Mouse (Mus musculus) heart, embryonic 15.5 days (tissue): Measurements from ENCODE around the gene Dnaic1. TPM values are rescaled to one million over a fixed set of nuclear protein-coding genes. Genes with fewer than 3 reads are reported as not detected.
A peak's percentile ranks its signal among the peaks of the same experiment; 100 is the strongest.
"Not testable (repeated sequence)": the region's sequence is repeated elsewhere in the genome, so short reads cannot be mapped to it uniquely, and the experiment has no call there.

Experiments
- ATAC-seq: fragments of 200-750 bp; cut with Nextera tagmentation; replicated peaks from 2 replicates; pipeline ENCODE4 v1.8.0; 2017; ENCODE audit warnings: low read depth, moderate TSS enrichment; ENCODE audit not compliant: insufficient number of reproducible peaks, insufficient read depth, low FRiP score
- H3K27ac ChIP-seq: fragments of 300-500 bp; sonication (generic); 2 replicates; pipeline ENCODE4 v1.5.1; 2015; ENCODE audit warnings: mild to moderate bottlenecking, inconsistent platforms
- H3K27me3 ChIP-seq: fragments of 300-500 bp; sonication (generic); 2 replicates; pipeline ENCODE4 v1.6.1; 2015; ENCODE audit warnings: inconsistent platforms
- H3K36me3 ChIP-seq: fragments of 300-500 bp; sonication (generic); 2 replicates; pipeline ENCODE4 v1.6.1; 2015; ENCODE audit warnings: mild to moderate bottlenecking, inconsistent platforms
- H3K4me1 ChIP-seq: fragments of 300-500 bp; sonication (generic); replicated peaks from 2 replicates; pipeline ENCODE4 v1.6.1; 2015; ENCODE audit warnings: inconsistent platforms
- H3K4me2 ChIP-seq: fragments of 300-500 bp; sonication (generic); 2 replicates; pipeline ENCODE4 v1.6.1; 2015; ENCODE audit warnings: inconsistent platforms, mild to moderate bottlenecking, moderate library complexity
- H3K4me3 ChIP-seq: fragments of 300-500 bp; sonication (generic); 2 replicates; pipeline ENCODE4 v1.5.1; 2015; ENCODE audit warnings: mild to moderate bottlenecking, inconsistent platforms
- H3K9ac ChIP-seq: fragments of 300-500 bp; sonication (generic); 2 replicates; pipeline ENCODE4 v1.6.1; 2015; ENCODE audit warnings: mild to moderate bottlenecking, inconsistent platforms
- H3K9me3 ChIP-seq: fragments of 300-500 bp; sonication (generic); replicated peaks from 2 replicates; pipeline ENCODE4 v1.6.1; 2016; ENCODE audit warnings: inconsistent platforms
- WGBS: fragments of 180-500 bp; shearing (Covaris S2); methylation state at CpG from one replicate; pipeline ENCODE4 v1.1.7; 2015; ENCODE audit warnings: mixed read lengths; 5-methylcytosine and 5-hydroxymethylcytosine counted together
- polyA plus RNA-seq: library from polyadenylated mRNA; unstranded; fragments of >200 nt; fragmentation: Nextera tagmentation; extraction: Ambion mirVana; gene quantifications from 2 replicates; pipeline ENCODE4 v1.2.1, GENCODE M21; 2015

The Dnaic1 gene
- polyA plus RNA-seq, 1 experiment from 2014 or later: 1.5 TPM

DNA sequence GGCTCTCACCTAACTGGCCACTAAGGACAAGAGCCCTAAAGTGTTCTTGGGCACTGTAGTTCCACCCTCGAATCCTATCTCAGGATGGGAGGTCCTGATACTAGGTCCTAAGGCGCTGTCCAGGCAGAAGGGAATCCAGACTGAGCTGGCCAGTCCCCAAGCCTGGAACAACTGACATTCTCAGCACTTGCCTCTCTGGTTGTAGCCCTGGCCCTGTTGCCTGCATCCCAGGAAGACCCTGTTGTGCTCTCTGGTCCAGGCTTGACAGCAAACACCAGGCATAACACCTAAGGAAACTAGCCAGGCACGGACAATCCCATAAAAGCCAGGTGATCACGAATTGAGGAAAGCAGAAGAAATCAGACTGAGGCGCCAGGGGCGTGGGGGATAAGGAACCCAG lies 113.2 kb downstream of the Dnaic1 start:
- no peaks in the 10 kb centered on the region for H3K36me3 ChIP-seq
- H3K4me2 ChIP-seq: no peak overlapping the region
- 22% methylated on average over 6 of the region's 6 CpGs for WGBS
- no peak overlapping the region for H3K4me3 ChIP-seq
- H3K4me1 ChIP-seq: peaks cover 37% of the 10 kb centered on the region
- no peak overlapping the region for H3K9ac ChIP-seq
- H3K27ac ChIP-seq: no peak overlapping the region
- no peaks in the 10 kb centered on the region for H3K9me3 ChIP-seq
- H3K27me3 ChIP-seq: peaks cover 19% of the 10 kb centered on the region; the same call in 1 of the 2 replicates
- ATAC-seq: no peak

DNA sequence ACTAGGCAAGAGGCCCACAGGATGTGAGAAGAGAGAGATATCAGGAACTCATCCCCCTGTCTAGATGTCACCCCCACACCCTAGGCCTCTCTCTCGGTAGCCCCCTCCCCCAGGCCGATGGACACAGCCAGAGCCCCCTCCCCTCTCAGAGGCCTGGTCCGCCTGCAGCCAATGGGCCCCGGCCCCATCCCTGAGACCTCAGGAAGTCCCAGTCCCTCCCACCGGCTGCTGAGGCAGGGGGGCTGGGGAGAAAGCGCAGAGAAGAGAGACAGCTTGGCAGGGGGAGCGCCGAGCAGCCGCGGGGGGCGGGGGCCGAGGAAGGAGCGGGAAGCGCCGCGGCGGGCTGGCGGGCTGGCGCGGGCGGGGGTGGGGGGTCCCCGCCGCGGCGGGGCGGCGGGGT lies 113.7 kb downstream of the Dnaic1 start:
- not testable (repeated sequence) for H3K9me3 ChIP-seq, H3K27ac ChIP-seq, H3K36me3 ChIP-seq, H3K9ac ChIP-seq
- Histone ChIP-seq H3K4me1 (peaks cover 32% of the 10 kb centered on the region), H3K4me2 (peak overlapping the region; percentile 57), H3K27me3 (peaks cover 16% of the 10 kb centered on the region; the same call in 1 of the 2 replicates), H3K4me3 (peak overlapping the region; percentile 32; the same call in 1 of the 2 replicates)
- 3% methylated on average over 4 of the region's 27 CpGs for WGBS
- peak; percentile 55 for ATAC-seq

DNA sequence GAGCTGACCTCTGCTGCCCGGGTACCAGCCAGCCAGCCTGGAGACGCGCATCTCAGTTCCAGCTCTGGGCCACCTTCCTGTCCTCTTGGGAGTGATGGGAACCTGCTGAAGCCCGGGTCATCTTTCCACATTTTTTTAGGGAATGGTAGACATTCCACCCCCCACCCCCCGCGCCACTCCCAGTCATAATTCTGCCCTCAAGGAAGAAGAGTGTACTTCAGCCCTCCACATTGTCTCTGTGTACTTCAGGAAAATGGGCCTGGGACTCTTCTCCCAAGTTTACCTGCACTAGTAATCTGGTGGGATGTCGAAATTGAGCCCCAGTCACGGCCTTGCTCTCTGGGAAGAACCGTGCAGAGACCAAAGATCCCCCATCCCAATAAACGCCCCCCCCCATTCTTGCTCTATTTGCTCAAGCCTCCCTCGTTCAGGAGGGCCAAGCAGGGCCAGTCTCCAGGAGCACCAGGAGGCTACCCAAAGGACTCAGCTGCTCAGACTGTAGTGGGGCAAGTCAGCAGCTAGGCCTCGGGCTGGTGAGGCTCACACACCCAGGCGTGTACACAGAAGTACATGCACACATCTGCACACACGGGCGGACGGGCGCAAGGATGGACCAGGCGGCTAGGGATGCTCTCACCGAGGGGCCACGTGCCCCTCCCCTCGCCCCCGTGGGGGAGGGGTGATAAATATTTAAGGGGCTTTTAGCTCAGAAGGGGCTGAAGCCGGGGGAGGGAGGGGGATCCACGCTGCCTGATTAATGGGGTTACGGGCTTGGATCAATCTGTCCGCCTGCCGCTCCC lies 114.8 kb downstream of the Dnaic1 start:
- WGBS: 5% methylated on average over 23 of the region's 27 CpGs
- H3K4me1 ChIP-seq: peaks cover 21% of the 10 kb centered on the region
- not testable (repeated sequence) for H3K9me3 ChIP-seq, H3K9ac ChIP-seq, ATAC-seq, H3K36me3 ChIP-seq, H3K27ac ChIP-seq
- H3K4me3 ChIP-seq: peak overlapping the region; percentile 26
- peaks cover 16% of the 10 kb centered on the region; the same call in 1 of the 2 replicates for H3K27me3 ChIP-seq
- H3K4me2 ChIP-seq: peak overlapping the region; percentile 45

DNA sequence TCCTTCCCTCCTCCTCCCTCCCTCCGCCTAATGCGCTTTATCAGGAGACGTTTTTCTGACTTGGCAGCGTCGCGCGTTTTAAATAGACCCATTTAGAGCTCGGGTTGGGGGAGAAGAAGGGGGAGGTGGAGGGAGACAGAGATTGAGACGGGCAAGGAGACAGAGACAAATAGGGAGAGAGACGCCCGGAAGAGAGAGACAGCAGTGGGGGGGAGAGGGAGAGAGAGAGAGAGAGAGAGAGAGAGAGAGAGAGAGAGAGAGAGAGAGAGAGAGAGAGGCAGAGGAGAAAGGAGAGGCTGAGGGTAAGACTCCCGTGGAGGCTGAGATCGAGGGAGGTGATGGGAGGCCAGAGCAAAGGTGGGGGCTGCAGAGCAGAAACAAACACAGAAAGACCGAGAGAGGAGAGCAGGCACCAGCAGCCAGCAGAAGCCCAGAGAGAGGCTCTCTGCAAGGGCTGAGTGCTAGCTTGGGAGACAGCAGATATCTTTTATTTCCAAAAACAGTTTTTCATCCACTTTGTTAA lies 115.4 kb downstream of the Dnaic1 start:
- peak overlapping the region; percentile 45; the same call in 1 of the 2 replicates for H3K4me2 ChIP-seq
- WGBS: 1% methylated on average over 14 of the region's 14 CpGs
- ATAC-seq: not testable (repeated sequence)

DNA sequence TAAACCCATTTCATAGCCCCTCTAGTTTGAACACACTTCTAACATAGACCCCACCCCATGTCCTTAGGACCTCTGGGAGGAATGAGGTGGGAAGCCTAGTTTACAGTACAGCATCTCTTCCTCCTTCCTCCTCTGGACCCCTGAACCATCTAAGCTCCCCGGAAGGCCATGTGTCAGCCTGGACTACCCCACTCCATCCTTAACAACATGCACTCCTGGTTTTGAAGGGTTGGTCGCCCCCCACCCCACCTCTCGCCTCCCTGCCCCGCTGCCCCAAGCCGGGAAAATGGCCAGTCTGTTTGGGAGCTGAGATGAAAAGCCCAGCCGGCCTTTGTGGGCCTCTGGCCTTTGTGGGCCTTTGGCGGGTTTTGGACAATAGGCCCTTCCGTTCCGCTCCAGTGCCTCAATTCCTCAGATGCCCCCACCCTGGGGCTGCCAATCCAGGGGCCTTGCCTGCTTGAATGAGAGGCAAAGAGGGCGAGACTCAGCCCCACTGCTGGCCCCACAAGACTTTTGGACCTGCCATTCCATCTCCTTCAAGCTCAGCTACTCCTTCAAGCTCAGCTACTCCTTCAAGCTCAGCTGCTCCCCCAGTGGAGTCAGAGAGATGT lies 116.4 kb downstream of the Dnaic1 start:
- H3K9me3 ChIP-seq, ATAC-seq, H3K27ac ChIP-seq, H3K4me1 ChIP-seq, H3K9ac ChIP-seq, H3K4me2 ChIP-seq, H3K4me3 ChIP-seq, H3K36me3 ChIP-seq, H3K27me3 ChIP-seq: not testable (repeated sequence)
- WGBS: 67% methylated on average over 10 of the region's 10 CpGs

More for the DNA sequence above, 115.4 kb downstream of the Dnaic1 start:
- not testable (repeated sequence) for H3K9me3 ChIP-seq, H3K27ac ChIP-seq, H3K4me3 ChIP-seq, H3K36me3 ChIP-seq, H3K9ac ChIP-seq
- peaks cover 15% of the 10 kb centered on the region for H3K4me1 ChIP-seq
- H3K27me3 ChIP-seq: peaks cover 14% of the 10 kb centered on the region; the same call in 1 of the 2 replicates

Other genes starting within 250 kb of the Dnaic1 start
- gene Ubap1, start 220.8 kb upstream of the Dnaic1 start, polyA plus RNA-seq: 43.4 and 45.7 TPM in 2 replicates
- 3.0 and 4.4 TPM in 2 replicates for gene Kif24, start 104.9 kb upstream of the Dnaic1 start, polyA plus RNA-seq
- gene Nudt2, start 104.6 kb upstream of the Dnaic1 start, polyA plus RNA-seq: 37.1 and 38.5 TPM in 2 replicates
- gene AI464131, start 66.7 kb upstream of the Dnaic1 start, polyA plus RNA-seq: 2.7 and 4.0 TPM in 2 replicates
- gene 1110017D15Rik, start 52.4 kb upstream of the Dnaic1 start, polyA plus RNA-seq: 0.77 and 0.95 TPM in 2 replicates
- gene Fam219a, start 237 bp upstream of the Dnaic1 start, polyA plus RNA-seq: 2.4 and 2.7 TPM in 2 replicates
- 3.3 and 5.8 TPM in 2 replicates for gene Enho, start 70.5 kb downstream of the Dnaic1 start, polyA plus RNA-seq
- 2.0 and 3.9 TPM in 2 replicates for gene Cntfr, start 127.3 kb downstream of the Dnaic1 start, polyA plus RNA-seq
- gene Il11ra1, start 130.2 kb downstream of the Dnaic1 start, polyA plus RNA-seq: 130 and 164 TPM in 2 replicates
- 42.7 and 47.4 TPM in 2 replicates for gene Rpp25l, start 143.8 kb downstream of the Dnaic1 start, polyA plus RNA-seq
- gene Dctn3, start 153.4 kb downstream of the Dnaic1 start, polyA plus RNA-seq: 122 and 125 TPM in 2 replicates
- gene Arid3c, start 161.4 kb downstream of the Dnaic1 start, polyA plus RNA-seq: not detected in 2 replicates
- gene Galt, start 185.5 kb downstream of the Dnaic1 start, polyA plus RNA-seq: 54.8 and 59.2 TPM in 2 replicates
- 41.7 and 60.3 TPM in 2 replicates for gene Sigmar1, start 186.4 kb downstream of the Dnaic1 start, polyA plus RNA-seq
- gene Ccl27a, start 204.5 kb downstream of the Dnaic1 start, polyA plus RNA-seq: 40.2 and 47.1 TPM in 2 replicates